Mouse (Mus musculus) adrenal gland, postnatal 25 days (tissue): ENCODE measurements around the gene 4931429L15Rik. TPM values are rescaled to one million over a fixed set of nuclear protein-coding genes. Genes with fewer than 3 reads are reported as not detected.
A peak's percentile ranks its signal among the peaks of the same experiment; 100 is the strongest.

Source experiments
- DNase-seq: peaks from one replicate; pipeline ENCODE4 v3.0.0; 2021; ENCODE audit warnings: mixed read lengths
- total RNA-seq: library from RNA; stranded (reverse); gene quantifications from 2 replicates; pipeline ENCODE4 v1.2.3, GENCODE M21; 2021

Gene 4931429L15Rik
- total RNA-seq, 1 experiment from 2014 or later, result not detected

DNA sequence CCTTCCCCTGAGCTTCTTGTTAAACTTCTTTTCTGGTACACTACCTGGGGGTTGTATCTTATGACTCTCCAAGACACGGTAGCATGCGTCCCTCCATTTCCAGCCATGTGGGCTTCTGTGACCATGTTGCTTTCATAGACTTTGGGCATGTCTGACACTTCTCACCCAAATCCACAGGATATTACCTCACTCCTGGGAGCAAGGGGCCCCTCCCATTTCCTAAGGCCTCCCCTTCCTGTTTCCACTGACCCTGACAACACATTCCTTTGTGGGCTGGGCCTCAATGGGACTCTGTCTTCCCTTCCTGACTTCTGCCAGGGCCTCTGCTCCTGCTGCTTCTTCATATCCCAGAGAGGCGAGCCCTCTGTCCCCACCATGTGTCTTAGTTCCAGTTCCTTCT lies 62.2 kb downstream of the 4931429L15Rik start:
- no peak for DNase-seq

GRCm38 (mm10) chr9:46256658-46257385 lies 63.0 kb downstream of the 4931429L15Rik start:
- peak; percentile 28 for DNase-seq

GRCm38 (mm10) chr9:46256177-46256576 lies 63.6 kb downstream of the 4931429L15Rik start:
- no peak for DNase-seq

Other genes starting within 250 kb of the 4931429L15Rik start
- gene Apoa1, start 91.4 kb downstream of the 4931429L15Rik start, total RNA-seq, result 0.52 and 119 TPM in 2 replicates
- gene Apoc3, start 84.3 kb downstream of the 4931429L15Rik start, total RNA-seq, result 2.2 and 32.9 TPM in 2 replicates
- 1.00 TPM in 1 of 2 replicates, not detected in the other for gene Apoa4, start 79.3 kb downstream of the 4931429L15Rik start, total RNA-seq
- 5.9 TPM in 1 of 2 replicates, not detected in the other for gene Apoa5, start 51.4 kb downstream of the 4931429L15Rik start, total RNA-seq
- 57.1 and 84.5 TPM in 2 replicates for gene Zpr1, start 46.9 kb downstream of the 4931429L15Rik start, total RNA-seq
- gene Bud13, start 37.0 kb downstream of the 4931429L15Rik start, total RNA-seq, result 11.4 and 12.0 TPM in 2 replicates